Mouse (Mus musculus) ES-E14 (cell line): ENCODE measurements around the gene Rasl10b. TPM values are rescaled to one million over a fixed set of nuclear protein-coding genes. Genes with fewer than 3 reads are reported as not detected.
A peak's percentile ranks its signal among the peaks of the same experiment; 100 is the strongest.

Source experiments
- DNase-seq: peaks from one replicate; pipeline ENCODE4 v3.0.0-alpha.2; 2013; ENCODE audit warnings: low read depth, low spot score
- H3K27ac ChIP-seq: 2 replicates; pipeline ENCODE4 v1.5.1; 2012; ENCODE audit warnings: low read depth, mild to moderate bottlenecking, low read length, moderate library complexity, mixed read lengths; ENCODE audit not compliant: poor library complexity, insufficient read depth, severe bottlenecking
- H3K36me3 ChIP-seq: 2 replicates; pipeline ENCODE4 v1.6.1; 2012; ENCODE audit warnings: mild to moderate bottlenecking, low read length, moderate library complexity, mixed read lengths; ENCODE audit not compliant: control insufficient read depth, poor library complexity, insufficient read depth, severe bottlenecking
- H3K4me1 ChIP-seq, 2 experiments: fragments of 150-350 bp in 1 of 2; sonication (generic) in 1 of 2; 2 replicates each; pipeline ENCODE4 v1.6.1; 2012; ENCODE audit warnings: low read length in 2 of 2, mild to moderate bottlenecking in 1 of 2, mixed read lengths in 1 of 2; ENCODE audit not compliant: control insufficient read depth in 2 of 2, insufficient read depth in 2 of 2, poor library complexity in 1 of 2
- H3K4me3 ChIP-seq, 2 experiments: fragments of 150-350 bp in 1 of 2; sonication (generic) in 1 of 2; 2 replicates each; pipeline ENCODE4 v1.5.1; 2012; ENCODE audit warnings: low read length in 2 of 2, low read depth in 1 of 2, mild to moderate bottlenecking in 1 of 2, mixed read lengths in 1 of 2; ENCODE audit not compliant: insufficient read depth in 1 of 2, poor library complexity in 1 of 2, severe bottlenecking in 1 of 2
- H3K9ac ChIP-seq: 2 replicates; pipeline ENCODE4 v1.6.1; 2012; ENCODE audit warnings: low read depth, mild to moderate bottlenecking, low read length, mixed read lengths; ENCODE audit not compliant: poor library complexity, insufficient read depth, severe bottlenecking
- H3K9me3 ChIP-seq: fragments of 150-350 bp; sonication (generic); 2 replicates; pipeline ENCODE4 v1.6.1; 2012; ENCODE audit warnings: low read depth, mild to moderate bottlenecking, low read length; ENCODE audit not compliant: control insufficient read depth, insufficient read depth
- CHD2 ChIP-seq: IDR thresholded peaks from 2 replicates; pipeline ENCODE4 v1.6.1; 2014; ENCODE audit warnings: mild to moderate bottlenecking, low read depth, low read length, inconsistent platforms
- HCFC1 ChIP-seq: IDR thresholded peaks from 2 replicates; pipeline ENCODE4 v1.6.1; 2012; ENCODE audit warnings: low read length, inconsistent platforms, borderline replicate concordance; ENCODE audit not compliant: insufficient read depth
- MAFK ChIP-seq: IDR thresholded peaks from 2 replicates; pipeline ENCODE4 v1.6.1; 2014; ENCODE audit warnings: mild to moderate bottlenecking, low read depth, low read length, inconsistent platforms; ENCODE audit not compliant: insufficient read depth
- ZC3H11A ChIP-seq: IDR thresholded peaks from 2 replicates; pipeline ENCODE4 v1.6.1; 2012; ENCODE audit warnings: low read depth, mild to moderate bottlenecking, inconsistent platforms, low read length, borderline replicate concordance
- ZNF384 ChIP-seq: IDR thresholded peaks from 2 replicates; pipeline ENCODE4 v1.6.1; 2012; ENCODE audit warnings: low read depth, low read length, inconsistent platforms
- in situ Hi-C, 2 experiments: fragments of 600-800 bp; cut with MboI; formaldehyde crosslinking; loops; one replicate each; pipeline ENCODE4 v1.15.1; 2025; ENCODE audit warnings: low sequenced_read_pairs in 2 of 2, inconsistent platforms in 1 of 2; ENCODE audit not compliant: unreplicated experiment in 2 of 2
- total RNA-seq: library from RNA; depleted of rRNA; stranded (reverse); fragments of 300-350 nt; gene quantifications from 2 replicates; pipeline ENCODE4 v1.2.3, GENCODE M21; 2012

The Rasl10b gene
- total RNA-seq, 1 experiment = 1.9 TPM

GRCm38 (mm10) chr11:83418566-83418965 lies 9.6 kb downstream of the Rasl10b start:
- Histone ChIP-seq H3K9ac (peak overlapping the region; percentile 45; the same call in 1 of the 2 replicates), H3K36me3 (no peaks in the 10 kb centered on the region), H3K4me3 (peak overlapping the region; percentile 18 to 51; a peak in 3 of 4 replicates), H3K9me3 (no peaks in the 10 kb centered on the region), H3K4me1 (peaks cover 0 to 5% of the 10 kb centered on the region in 2 experiments; a peak in 1 of 4 replicates), H3K27ac (no peak overlapping the region)
- no peak for TF ChIP-seq HCFC1
- no peak for TF ChIP-seq ZC3H11A
- no peak for TF ChIP-seq MAFK
- no peak for TF ChIP-seq ZNF384
- TF ChIP-seq CHD2 = no peak
- DNase-seq = no peak
- in situ Hi-C loops = loop anchor here in 1 of 2 experiments (25.0 kb wide), 1 partner anchor 356 kb away; the partner anchor contains the start of gene Slfn2

- Histone ChIP-seq H3K9ac (no peak overlapping the region), H3K27ac (no peak overlapping the region), H3K4me1 (peaks cover 0 to 5% of the 10 kb centered on the region in 2 experiments; a peak in 1 of 4 replicates), H3K4me3 (no peak overlapping the region), H3K9me3 (no peaks in the 10 kb centered on the region), H3K36me3 (no peaks in the 10 kb centered on the region)
- no peak for DNase-seq
- in situ Hi-C loops = loop anchor here (5.0 to 25.0 kb wide), 3 partner anchors 93 to 358 kb away; partner anchors contain the start of gene Slfn2 (in 1 of the 2)
- TF ChIP-seq MAFK (no peak), ZNF384 (no peak), HCFC1 (no peak), CHD2 (no peak), ZC3H11A (no peak)
Observed at GRCm38 (mm10) chr11:83420338-83420737, 11.4 kb downstream of the Rasl10b start.

GRCm38 (mm10) chr11:83421305-83421704 lies 12.4 kb downstream of the Rasl10b start:
- Histone ChIP-seq H3K36me3 (no peaks in the 10 kb centered on the region), H3K9ac (no peak overlapping the region), H3K4me3 (no peak overlapping the region), H3K9me3 (no peaks in the 10 kb centered on the region), H3K27ac (no peak overlapping the region), H3K4me1 (peaks cover 0 to 5% of the 10 kb centered on the region in 2 experiments; a peak in 1 of 4 replicates)
- DNase-seq = peak; percentile 66
- in situ Hi-C loops = loop anchor here (5.0 to 25.0 kb wide), 3 partner anchors 94 to 359 kb away; partner anchors contain the start of gene Slfn2 (in 1 of the 2)
- TF ChIP-seq ZC3H11A (no peak), CHD2 (no peak), MAFK (no peak), HCFC1 (no peak), ZNF384 (no peak)

GRCm38 (mm10) chr11:83424681-83425080 lies 15.7 kb downstream of the Rasl10b start:
- Histone ChIP-seq H3K36me3 (no peaks in the 10 kb centered on the region), H3K27ac (no peak overlapping the region), H3K9me3 (no peaks in the 10 kb centered on the region), H3K9ac (no peak overlapping the region), H3K4me1 (peaks cover 0 to 7% of the 10 kb centered on the region in 2 experiments; a peak in 1 of 4 replicates), H3K4me3 (no peak overlapping the region)
- peak; percentile 62 for DNase-seq
- no peak for TF ChIP-seq CHD2
- peak; percentile 66 for TF ChIP-seq ZC3H11A
- in situ Hi-C loops = loop anchor here (5.0 to 25.0 kb wide), 3 partner anchors 97 to 362 kb away; partner anchors contain the start of gene Slfn2 (in 1 of the 2)
